Mouse (Mus musculus): ENCODE data around the gene Aldh9a1.

DNA sequence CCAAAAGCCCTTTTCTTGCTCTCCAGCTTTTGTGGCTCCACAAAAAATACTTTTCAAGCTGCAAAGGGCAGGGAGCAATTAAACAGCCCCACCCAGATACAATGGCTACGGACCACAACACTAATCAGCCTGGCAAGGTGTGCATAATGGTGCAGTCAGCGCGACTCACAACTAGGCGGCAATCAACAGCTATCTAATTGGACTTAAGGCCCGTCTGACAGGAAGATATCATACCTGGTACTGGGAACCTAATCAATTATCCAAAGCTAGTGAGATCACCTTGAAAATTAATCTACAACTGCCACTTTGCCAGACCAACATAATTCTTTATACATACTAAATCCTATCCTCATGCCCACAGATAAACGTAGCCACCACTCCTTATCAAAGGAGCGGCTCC, 32.5 kb downstream of the Aldh9a1 start:
- TF ChIP-seq GATA1 (IDR thresholded peaks at IDR 0.05; ENCODE audit: borderline replicate concordance, low read length) (no peak), FLI1 (IDR thresholded peaks at IDR 0.05; ENCODE audit: low read length) (no peak)

Data from megakaryocyte, embryonic 14.5 days (primary cell).